Mouse (Mus musculus) midbrain, embryonic 10.5 days (tissue): ENCODE measurements at regions not wholly inside any gene's neighbourhood (a gene's known extent, or its start where the extent isn't known, plus 50 kb on each side); places are given as distances from the start of the nearest gene placed in this dataset.

Source experiments
- DNase-seq: peaks from one replicate; pipeline ENCODE4 v3.0.0-alpha.2; 2017; ENCODE audit warnings: low spot score
- H3K27ac ChIP-seq: fragments of 300-500 bp; sonication (generic); replicated peaks from 2 replicates; pipeline ENCODE4 v1.5.1; 2016; ENCODE audit warnings: mild to moderate bottlenecking
- H3K27me3 ChIP-seq: fragments of 300-500 bp; sonication (generic); 2 replicates; pipeline ENCODE4 v1.6.1; 2016; ENCODE audit warnings: low read depth, mild to moderate bottlenecking; ENCODE audit not compliant: poor library complexity, severe bottlenecking
- H3K36me3 ChIP-seq: fragments of 300-500 bp; sonication (generic); 2 replicates; pipeline ENCODE4 v1.6.1; 2016; ENCODE audit warnings: mild to moderate bottlenecking, moderate library complexity
- H3K4me1 ChIP-seq: fragments of 300-500 bp; sonication (generic); 2 replicates; pipeline ENCODE4 v1.6.1; 2016
- H3K4me3 ChIP-seq: fragments of 300-500 bp; sonication (generic); 2 replicates; pipeline ENCODE4 v1.5.1; 2016; ENCODE audit warnings: mild to moderate bottlenecking, moderate library complexity
- H3K9me3 ChIP-seq: fragments of 300-500 bp; sonication (generic); replicated peaks from 2 replicates; pipeline ENCODE4 v1.6.1; 2016; ENCODE audit warnings: mild to moderate bottlenecking
- WGBS: fragments of 180-500 bp; shearing (Covaris S2); methylation state at CpG from one replicate; pipeline ENCODE4 v1.1.7; 2016; 5-methylcytosine and 5-hydroxymethylcytosine counted together

- H3K9me3 ChIP-seq = no peaks in the 10 kb centered on the region
- no peaks in the 10 kb centered on the region for H3K27me3 ChIP-seq
- H3K27ac ChIP-seq = no peak overlapping the region
- no peaks in the 10 kb centered on the region for H3K36me3 ChIP-seq
- H3K4me3 ChIP-seq = no peak overlapping the region
- H3K4me1 ChIP-seq = no peaks in the 10 kb centered on the region
- no peak for DNase-seq
- 83% methylated on average over 13 of the region's 16 CpGs for WGBS
Measured at GRCm38 (mm10) chr3:54103098-54103497, 52.7 kb upstream of the Trpc4 start.

- 37% methylated on average over 6 of the region's 6 CpGs for WGBS
- H3K27me3 ChIP-seq = no peaks in the 10 kb centered on the region
- H3K36me3 ChIP-seq = no peaks in the 10 kb centered on the region
- H3K9me3 ChIP-seq = no peaks in the 10 kb centered on the region
- no peak for DNase-seq
- no peak overlapping the region for H3K27ac ChIP-seq
- no peak overlapping the region for H3K4me3 ChIP-seq
- peaks cover 6% of the 10 kb centered on the region; the same call in 1 of the 2 replicates for H3K4me1 ChIP-seq
Measured at GRCm38 (mm10) chr3:54083634-54084033, 72.2 kb upstream of the Trpc4 start.

- Histone ChIP-seq H3K36me3 (no peaks in the 10 kb centered on the region), H3K9me3 (no peaks in the 10 kb centered on the region), H3K27me3 (no peaks in the 10 kb centered on the region), H3K27ac (no peak overlapping the region), H3K4me3 (no peak overlapping the region), H3K4me1 (no peaks in the 10 kb centered on the region)
- no peak for DNase-seq
- WGBS = 81% methylated on average over 5 of the region's 5 CpGs
Measured at GRCm38 (mm10) chr3:54076461-54076860, 79.4 kb upstream of the Trpc4 start.

- Histone ChIP-seq H3K4me1 (no peaks in the 10 kb centered on the region), H3K27me3 (no peaks in the 10 kb centered on the region), H3K4me3 (no peak overlapping the region), H3K27ac (no peak overlapping the region), H3K9me3 (no peaks in the 10 kb centered on the region), H3K36me3 (no peaks in the 10 kb centered on the region)
- DNase-seq = no peak
- WGBS = 76% methylated on average over 1 of the region's 1 CpGs
Measured at GRCm38 (mm10) chr3:54060653-54061052, 95.2 kb upstream of the Trpc4 start.

- peaks cover 3% of the 10 kb centered on the region for H3K4me1 ChIP-seq
- 90% methylated on average over 7 of the region's 7 CpGs for WGBS
- no peaks in the 10 kb centered on the region for H3K27me3 ChIP-seq
- H3K36me3 ChIP-seq = no peaks in the 10 kb centered on the region
- DNase-seq = no peak
- H3K9me3 ChIP-seq = no peaks in the 10 kb centered on the region
- no peak overlapping the region for H3K4me3 ChIP-seq
- no peak overlapping the region for H3K27ac ChIP-seq
Measured at GRCm38 (mm10) chr3:54054376-54054775, 101.5 kb upstream of the Trpc4 start.

- no peaks in the 10 kb centered on the region for H3K27me3 ChIP-seq
- H3K27ac ChIP-seq = no peak overlapping the region
- no peak overlapping the region for H3K4me3 ChIP-seq
- no peaks in the 10 kb centered on the region for H3K36me3 ChIP-seq
- WGBS = 29% methylated on average over 2 of the region's 2 CpGs
- peaks cover 8% of the 10 kb centered on the region for H3K4me1 ChIP-seq
- H3K9me3 ChIP-seq = no peaks in the 10 kb centered on the region
- peak; percentile 24 for DNase-seq
Measured at GRCm38 (mm10) chr3:54049370-54049769, 106.5 kb upstream of the Trpc4 start.

- no peaks in the 10 kb centered on the region for H3K36me3 ChIP-seq
Measured at GRCm38 (mm10) chr3:54048091-54048670, 107.7 kb upstream of the Trpc4 start.

GRCm38 (mm10) chr3:54027365-54027764, 128.5 kb upstream of the Trpc4 start:
- Histone ChIP-seq H3K27ac (no peak overlapping the region), H3K4me1 (no peaks in the 10 kb centered on the region), H3K4me3 (no peak overlapping the region), H3K36me3 (no peaks in the 10 kb centered on the region), H3K9me3 (no peaks in the 10 kb centered on the region), H3K27me3 (peaks cover 24% of the 10 kb centered on the region)
- DNase-seq = no peak
- 80% methylated on average over 4 of the region's 4 CpGs for WGBS

More at GRCm38 (mm10) chr3:54048091-54048670, 107.7 kb upstream of the Trpc4 start:
- Histone ChIP-seq H3K27ac (no peak overlapping the region), H3K4me3 (no peak overlapping the region), H3K4me1 (peaks cover 8% of the 10 kb centered on the region), H3K9me3 (no peaks in the 10 kb centered on the region), H3K27me3 (no peaks in the 10 kb centered on the region)
- DNase-seq = no peak
- 74% methylated on average over 3 of the region's 3 CpGs for WGBS

- Histone ChIP-seq H3K27me3 (peaks cover 55% of the 10 kb centered on the region), H3K4me1 (peaks cover 43% of the 10 kb centered on the region), H3K36me3 (no peaks in the 10 kb centered on the region), H3K27ac (0 out of 2 replicates have a peak overlapping the region, but pooled peaks have one; percentile 13), H3K9me3 (no peaks in the 10 kb centered on the region), H3K4me3 (no peak overlapping the region)
- WGBS = 26% methylated on average over 4 of the region's 4 CpGs
- DNase-seq = no peak
Measured at GRCm38 (mm10) chr3:54020196-54020595, 135.6 kb upstream of the Trpc4 start.

GRCm38 (mm10) chr3:54017943-54018649, 137.7 kb upstream of the Trpc4 start:
- H3K36me3 ChIP-seq = no peaks in the 10 kb centered on the region
- DNase-seq = no peak
- WGBS = 15% methylated on average over 4 of the region's 4 CpGs

GRCm38 (mm10) chr3:54016877-54017276, 139.0 kb upstream of the Trpc4 start:
- Histone ChIP-seq H3K4me1 (peaks cover 43% of the 10 kb centered on the region), H3K9me3 (no peaks in the 10 kb centered on the region), H3K36me3 (no peaks in the 10 kb centered on the region), H3K27me3 (peaks cover 30% of the 10 kb centered on the region), H3K4me3 (no peak overlapping the region), H3K27ac (no peak overlapping the region)
- WGBS = 67% methylated on average over 5 of the region's 5 CpGs
- no peak for DNase-seq

More at GRCm38 (mm10) chr3:54017943-54018649, 137.7 kb upstream of the Trpc4 start:
- Histone ChIP-seq H3K4me3 (no peak overlapping the region), H3K27me3 (peaks cover 43% of the 10 kb centered on the region), H3K4me1 (peaks cover 43% of the 10 kb centered on the region), H3K9me3 (no peaks in the 10 kb centered on the region), H3K27ac (no peak overlapping the region)

GRCm38 (mm10) chr3:54011016-54011415, 144.8 kb upstream of the Trpc4 start:
- no peak overlapping the region for H3K27ac ChIP-seq

GRCm38 (mm10) chr3:53992993-53993392, 129.4 kb upstream of the Ufm1 start:
- no peak overlapping the region for H3K27ac ChIP-seq
- no peaks in the 10 kb centered on the region for H3K27me3 ChIP-seq
- no peak for DNase-seq
- no peak overlapping the region for H3K4me3 ChIP-seq
- H3K4me1 ChIP-seq = peaks cover 22% of the 10 kb centered on the region
- no peaks in the 10 kb centered on the region for H3K9me3 ChIP-seq
- H3K36me3 ChIP-seq = no peaks in the 10 kb centered on the region
- 82% methylated on average over 4 of the region's 4 CpGs for WGBS

More at GRCm38 (mm10) chr3:54011016-54011415, 144.8 kb upstream of the Trpc4 start:
- H3K36me3 ChIP-seq = no peaks in the 10 kb centered on the region
- H3K4me3 ChIP-seq = no peak overlapping the region
- DNase-seq = no peak
- no peaks in the 10 kb centered on the region for H3K4me1 ChIP-seq
- no peaks in the 10 kb centered on the region for H3K9me3 ChIP-seq
- 93% methylated on average over 2 of the region's 2 CpGs for WGBS
- H3K27me3 ChIP-seq = peaks cover 13% of the 10 kb centered on the region; the same call in 1 of the 2 replicates
